Mouse (Mus musculus) gastrocnemius, postnatal 4 days (tissue): ENCODE data around the gene Rnf157. TPM values are rescaled to one million over a fixed set of nuclear protein-coding genes. Genes with fewer than 3 reads are reported as not detected.
"Not testable (repeated sequence)": the region's sequence is repeated elsewhere in the genome, so short reads cannot be mapped to it uniquely, and the experiment has no call there.

Experiments used
- DNase-seq, 2 experiments: peaks; one replicate each; pipeline ENCODE4 v3.0.0; 2021 to 2022; ENCODE audit warnings: low spot score in 2 of 2, mixed read lengths in 2 of 2
- total RNA-seq, 2 experiments: library from RNA; stranded (reverse); gene quantifications; 2 replicates each; pipeline ENCODE4 v1.2.3; 2021

The Rnf157 gene
- total RNA-seq, 2 experiments from 2014 or later: 32.8 to 37.3 TPM

GRCm38 (mm10) chr11:116384171-116384570, 28.7 kb downstream of the Rnf157 start:
- no peak for DNase-seq

GRCm38 (mm10) chr11:116383070-116383469, 29.8 kb downstream of the Rnf157 start:
- not testable (repeated sequence) for DNase-seq

GRCm38 (mm10) chr11:116380767-116381166, 32.1 kb downstream of the Rnf157 start:
- DNase-seq: no peak

- no peak for DNase-seq
These were observed 33.3 kb downstream of the Rnf157 start for GRCm38 (mm10) chr11:116379530-116379929.

- no peak for DNase-seq
These were observed 35.7 kb downstream of the Rnf157 start for GRCm38 (mm10) chr11:116376945-116377661.

GRCm38 (mm10) chr11:116371894-116372450, 40.9 kb downstream of the Rnf157 start:
- DNase-seq: no peak

- DNase-seq: no peak
These were observed 43.2 kb downstream of the Rnf157 start for GRCm38 (mm10) chr11:116369633-116370032.

- no peak for DNase-seq
These were observed 43.8 kb downstream of the Rnf157 start for GRCm38 (mm10) chr11:116369051-116369450.

- peak; percentile 66 to 83 for DNase-seq
These were observed 44.7 kb downstream of the Rnf157 start for GRCm38 (mm10) chr11:116368116-116368515.

- DNase-seq: no peak
These were observed 46.2 kb downstream of the Rnf157 start for GRCm38 (mm10) chr11:116366647-116367046.

GRCm38 (mm10) chr11:116366124-116366523, 46.7 kb downstream of the Rnf157 start:
- DNase-seq: no peak

- no peak for DNase-seq
These were observed 47.4 kb downstream of the Rnf157 start for GRCm38 (mm10) chr11:116365432-116365831.

GRCm38 (mm10) chr11:116362015-116362414, 50.8 kb downstream of the Rnf157 start:
- no peak for DNase-seq

- DNase-seq: not testable (repeated sequence)
These were observed 51.9 kb downstream of the Rnf157 start for GRCm38 (mm10) chr11:116360915-116361314.

- peak in 1 of 2 experiments; percentile 45 for DNase-seq
These were observed 53.2 kb downstream of the Rnf157 start for GRCm38 (mm10) chr11:116359652-116360051.

GRCm38 (mm10) chr11:116358926-116359637, 53.8 kb downstream of the Rnf157 start:
- no peak for DNase-seq

GRCm38 (mm10) chr11:116354521-116354920, 58.3 kb downstream of the Rnf157 start:
- DNase-seq: no peak

GRCm38 (mm10) chr11:116353535-116353934, 59.3 kb downstream of the Rnf157 start:
- no peak for DNase-seq

- no peak for DNase-seq
These were observed 61.5 kb downstream of the Rnf157 start for GRCm38 (mm10) chr11:116351294-116351693.

- no peak for DNase-seq
These were observed 64.9 kb downstream of the Rnf157 start for GRCm38 (mm10) chr11:116347955-116348354.

- DNase-seq: no peak
These were observed 65.8 kb downstream of the Rnf157 start for GRCm38 (mm10) chr11:116347012-116347411.
